Mouse (Mus musculus) liver (tissue): ENCODE results near the gene Lrrc17.

Experiments
- DNase-seq: peaks from one replicate; pipeline ENCODE4 v3.0.0-alpha.2; 2020; ENCODE audit warnings: mixed read lengths

The Lrrc17 gene

GRCm38 (mm10) chr5:21543409-21544201 is at the start of gene Lrrc17:
TSS of gene Lrrc17 (plus strand) at chr5:21543559.
- peak; percentile 34 for DNase-seq

- DNase-seq, result no peak
These were observed 48.6 kb upstream of the Lrrc17 start for GRCm38 (mm10) chr5:21494781-21495180.

- DNase-seq, result no peak
These were observed 47.0 kb upstream of the Lrrc17 start for GRCm38 (mm10) chr5:21496321-21496720.

GRCm38 (mm10) chr5:21496881-21497280 is 46.5 kb upstream of the Lrrc17 start:
- no peak for DNase-seq

- no peak for DNase-seq
These were observed 44.9 kb upstream of the Lrrc17 start for GRCm38 (mm10) chr5:21498490-21498889.

- no peak for DNase-seq
These were observed 44.4 kb upstream of the Lrrc17 start for GRCm38 (mm10) chr5:21498925-21499324.

- DNase-seq, result no peak
These were observed 43.2 kb upstream of the Lrrc17 start for GRCm38 (mm10) chr5:21500133-21500532.

- DNase-seq, result no peak
These were observed 42.4 kb upstream of the Lrrc17 start for GRCm38 (mm10) chr5:21500941-21501340.

- no peak for DNase-seq
These were observed 40.3 kb upstream of the Lrrc17 start for GRCm38 (mm10) chr5:21502936-21503610.

- DNase-seq, result no peak
These were observed 38.2 kb upstream of the Lrrc17 start for GRCm38 (mm10) chr5:21505159-21505558.

GRCm38 (mm10) chr5:21506887-21507286 is 36.5 kb upstream of the Lrrc17 start:
- DNase-seq, result no peak

- DNase-seq, result no peak
These were observed 33.6 kb upstream of the Lrrc17 start for GRCm38 (mm10) chr5:21509801-21510200.

- DNase-seq, result no peak
These were observed 30.0 kb upstream of the Lrrc17 start for GRCm38 (mm10) chr5:21513363-21513762.

- no peak for DNase-seq
These were observed 25.8 kb upstream of the Lrrc17 start for GRCm38 (mm10) chr5:21517562-21517961.

GRCm38 (mm10) chr5:21518207-21518606 is 25.2 kb upstream of the Lrrc17 start:
- DNase-seq, result no peak

GRCm38 (mm10) chr5:21519166-21519565 is 24.2 kb upstream of the Lrrc17 start:
- DNase-seq, result no peak

GRCm38 (mm10) chr5:21526835-21527485 is 16.4 kb upstream of the Lrrc17 start:
- no peak for DNase-seq

- no peak for DNase-seq
These were observed 15.9 kb upstream of the Lrrc17 start for GRCm38 (mm10) chr5:21527488-21527911.

GRCm38 (mm10) chr5:21528068-21528842 is 15.1 kb upstream of the Lrrc17 start:
- DNase-seq, result no peak

- no peak for DNase-seq
These were observed 14.1 kb upstream of the Lrrc17 start for GRCm38 (mm10) chr5:21529110-21529720.

GRCm38 (mm10) chr5:21532126-21532525 is 11.2 kb upstream of the Lrrc17 start:
- no peak for DNase-seq

- DNase-seq, result no peak
These were observed 10.4 kb upstream of the Lrrc17 start for GRCm38 (mm10) chr5:21532921-21533320.
